Mouse (Mus musculus): Measurements from ENCODE around the gene Gcsam.

- no peak for TF ChIP-seq CTCF (IDR thresholded peaks at IDR 0.05; ENCODE audit: borderline replicate concordance, extremely low read depth, insufficient read depth, insufficient read length)
- no peak for TF ChIP-seq POLR2A (IDR thresholded peaks at IDR 0.05; ENCODE audit: borderline replicate concordance, extremely low read depth, insufficient read depth, insufficient read length, poor library complexity, severe bottlenecking)
Observed at GRCm38 (mm10) chr16:45579883-45580282, 30.3 kb upstream of the Gcsam start.
